Mouse (Mus musculus) ES-E14 (cell line): ENCODE results near the gene Rnf216. TPM values are rescaled to one million over a fixed set of nuclear protein-coding genes. Genes with fewer than 3 reads are reported as not detected.

Experiments
- DNase-seq: peaks from one replicate; pipeline ENCODE4 v3.0.0-alpha.2; 2013; ENCODE audit warnings: low read depth, low spot score
- H3K27ac ChIP-seq: 2 replicates; pipeline ENCODE4 v1.5.1; 2012; ENCODE audit warnings: low read depth, mild to moderate bottlenecking, low read length, moderate library complexity, mixed read lengths; ENCODE audit not compliant: poor library complexity, insufficient read depth, severe bottlenecking
- H3K36me3 ChIP-seq: 2 replicates; pipeline ENCODE4 v1.6.1; 2012; ENCODE audit warnings: mild to moderate bottlenecking, low read length, moderate library complexity, mixed read lengths; ENCODE audit not compliant: control insufficient read depth, poor library complexity, insufficient read depth, severe bottlenecking
- H3K4me1 ChIP-seq, 2 experiments: fragments of 150-350 bp in 1 of 2; sonication (generic) in 1 of 2; 2 replicates each; pipeline ENCODE4 v1.6.1; 2012; ENCODE audit warnings: low read length in 2 of 2, mild to moderate bottlenecking in 1 of 2, mixed read lengths in 1 of 2; ENCODE audit not compliant: control insufficient read depth in 2 of 2, insufficient read depth in 2 of 2, poor library complexity in 1 of 2
- H3K4me3 ChIP-seq, 2 experiments: fragments of 150-350 bp in 1 of 2; sonication (generic) in 1 of 2; 2 replicates each; pipeline ENCODE4 v1.5.1; 2012; ENCODE audit warnings: low read length in 2 of 2, low read depth in 1 of 2, mild to moderate bottlenecking in 1 of 2, mixed read lengths in 1 of 2; ENCODE audit not compliant: insufficient read depth in 1 of 2, poor library complexity in 1 of 2, severe bottlenecking in 1 of 2
- H3K9ac ChIP-seq: 2 replicates; pipeline ENCODE4 v1.6.1; 2012; ENCODE audit warnings: low read depth, mild to moderate bottlenecking, low read length, mixed read lengths; ENCODE audit not compliant: poor library complexity, insufficient read depth, severe bottlenecking
- H3K9me3 ChIP-seq: fragments of 150-350 bp; sonication (generic); 2 replicates; pipeline ENCODE4 v1.6.1; 2012; ENCODE audit warnings: low read depth, mild to moderate bottlenecking, low read length; ENCODE audit not compliant: control insufficient read depth, insufficient read depth
- CHD2 ChIP-seq: IDR thresholded peaks from 2 replicates; pipeline ENCODE4 v1.6.1; 2014; ENCODE audit warnings: mild to moderate bottlenecking, low read depth, low read length, inconsistent platforms
- HCFC1 ChIP-seq: IDR thresholded peaks from 2 replicates; pipeline ENCODE4 v1.6.1; 2012; ENCODE audit warnings: low read length, inconsistent platforms, borderline replicate concordance; ENCODE audit not compliant: insufficient read depth
- MAFK ChIP-seq: IDR thresholded peaks from 2 replicates; pipeline ENCODE4 v1.6.1; 2014; ENCODE audit warnings: mild to moderate bottlenecking, low read depth, low read length, inconsistent platforms; ENCODE audit not compliant: insufficient read depth
- ZC3H11A ChIP-seq: IDR thresholded peaks from 2 replicates; pipeline ENCODE4 v1.6.1; 2012; ENCODE audit warnings: low read depth, mild to moderate bottlenecking, inconsistent platforms, low read length, borderline replicate concordance
- ZNF384 ChIP-seq: IDR thresholded peaks from 2 replicates; pipeline ENCODE4 v1.6.1; 2012; ENCODE audit warnings: low read depth, low read length, inconsistent platforms
- in situ Hi-C, 2 experiments: fragments of 600-800 bp; cut with MboI; formaldehyde crosslinking; loops; one replicate each; pipeline ENCODE4 v1.15.1; 2025; ENCODE audit warnings: low sequenced_read_pairs in 2 of 2, inconsistent platforms in 1 of 2; ENCODE audit not compliant: unreplicated experiment in 2 of 2
- total RNA-seq: library from RNA; depleted of rRNA; stranded (reverse); fragments of 300-350 nt; gene quantifications from 2 replicates; pipeline ENCODE4 v1.2.3, GENCODE M21; 2012

The Rnf216 gene
- total RNA-seq, 1 experiment, result 23.8 TPM

DNA sequence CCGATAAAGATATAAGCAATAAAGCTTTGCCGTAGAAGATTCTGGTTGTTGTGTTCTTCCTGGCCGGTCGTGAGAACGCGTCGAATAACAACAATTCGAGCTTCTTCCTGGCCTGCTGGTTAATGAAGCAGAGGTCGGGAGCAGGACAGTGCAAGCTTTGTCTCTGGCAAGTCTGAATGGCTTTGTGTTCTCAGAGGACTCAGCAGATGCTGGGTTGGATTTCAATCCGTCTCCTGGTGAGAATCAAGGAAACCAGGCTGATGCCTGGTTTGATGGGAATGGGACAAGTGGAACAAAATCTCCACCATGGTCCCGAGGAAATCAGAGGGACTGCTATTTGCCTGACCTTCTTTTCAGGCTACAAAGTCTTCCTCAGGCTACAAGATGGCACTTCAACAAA is 103.4 kb downstream of the Rnf216 start:
- H3K36me3 ChIP-seq, result peaks cover 18% of the 10 kb centered on the region
- no peak overlapping the region for H3K4me3 ChIP-seq
- H3K9ac ChIP-seq, result no peak overlapping the region
- no peak overlapping the region for H3K27ac ChIP-seq
- no peak for DNase-seq
- 0 out of 4 replicates have a peak, but pooled peaks cover 0 to 2% of the 10 kb centered on the region in 2 experiments for H3K4me1 ChIP-seq
- H3K9me3 ChIP-seq, result no peaks in the 10 kb centered on the region
- in situ Hi-C loops, result no loop called here
- no peak for TF ChIP-seq ZNF384
- no peak for TF ChIP-seq ZC3H11A
- TF ChIP-seq HCFC1, result no peak
- no peak for TF ChIP-seq MAFK
- TF ChIP-seq CHD2, result no peak

DNA sequence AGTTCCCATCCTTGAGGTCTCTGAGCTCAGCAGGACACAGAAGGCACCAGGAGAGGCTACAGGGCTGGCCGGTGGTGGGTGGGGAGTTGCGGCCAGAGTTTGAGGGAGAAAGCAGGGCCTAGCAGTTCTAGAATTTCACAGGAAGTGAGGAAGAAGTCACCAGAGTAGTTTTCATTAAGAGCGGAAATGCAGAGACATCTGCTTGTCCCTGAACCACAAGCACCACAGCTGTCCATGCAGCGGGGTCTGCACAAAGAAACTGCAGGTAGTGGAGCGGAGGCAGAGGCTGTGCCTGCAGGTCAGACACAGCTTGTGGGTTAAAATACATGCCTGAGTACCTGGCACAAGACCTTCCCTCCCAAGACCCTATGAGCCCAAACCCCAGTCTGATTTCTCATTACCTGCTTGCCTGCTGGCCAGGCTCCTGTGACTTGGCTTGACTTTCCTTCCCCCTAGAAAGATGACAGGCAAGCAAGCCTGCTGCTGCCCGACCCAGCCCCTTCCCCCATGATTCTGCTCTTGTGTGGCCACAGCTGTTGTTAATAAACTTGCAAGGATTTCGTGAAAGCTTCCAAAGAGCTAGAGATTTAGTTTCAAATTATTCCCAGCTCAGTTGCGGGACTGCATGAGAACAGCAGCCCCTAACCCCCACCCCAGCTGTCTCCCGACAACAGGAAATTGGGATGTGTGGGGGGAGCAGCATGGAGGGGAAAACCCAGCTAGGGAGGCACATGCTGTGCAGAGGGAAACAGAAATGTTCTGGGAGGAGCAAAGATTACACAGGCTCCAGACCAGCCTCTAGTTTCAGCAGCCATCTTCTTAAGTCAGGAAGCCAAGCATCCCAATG is 111.9 kb downstream of the Rnf216 start:
- no peaks in the 10 kb centered on the region for H3K9me3 ChIP-seq
- no peak overlapping the region for H3K27ac ChIP-seq
- DNase-seq, result no peak
- H3K36me3 ChIP-seq, result peaks cover 10% of the 10 kb centered on the region
- in situ Hi-C loops, result no loop called here
- H3K4me3 ChIP-seq, result no peak overlapping the region
- no peak overlapping the region for H3K9ac ChIP-seq
- TF ChIP-seq MAFK, result no peak
- TF ChIP-seq ZNF384, result no peak
- no peak for TF ChIP-seq ZC3H11A
- no peak for TF ChIP-seq CHD2
- H3K4me1 ChIP-seq, result peaks cover 2 to 10% of the 10 kb centered on the region in 2 experiments; a peak in 3 of 4 replicates

DNA sequence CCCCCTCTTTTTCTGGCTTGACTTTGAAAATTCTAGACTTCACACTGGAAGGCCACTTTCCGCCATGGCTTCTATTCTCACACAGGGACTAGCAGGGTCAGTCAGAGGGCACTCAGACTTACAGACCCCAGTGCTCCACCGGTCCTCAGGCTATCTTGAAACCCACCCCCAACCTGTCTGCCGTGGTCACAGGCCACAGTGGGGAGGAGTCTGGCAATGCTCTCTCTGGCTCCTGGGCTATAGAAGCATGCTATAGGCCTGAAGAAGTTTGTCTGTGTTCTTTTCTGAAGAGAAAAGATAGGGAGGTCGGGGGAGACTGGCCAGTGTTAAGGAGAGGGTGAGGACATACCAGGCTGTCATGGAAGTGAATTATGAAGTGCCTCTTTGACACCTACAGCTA is 112.7 kb downstream of the Rnf216 start:
- H3K27ac ChIP-seq, result no peak overlapping the region; the same call in 1 of the 2 replicates
- TF ChIP-seq ZC3H11A, result no peak
- TF ChIP-seq MAFK, result no peak
- no peak for TF ChIP-seq HCFC1
- TF ChIP-seq CHD2, result no peak
- TF ChIP-seq ZNF384, result no peak
- H3K36me3 ChIP-seq, result peaks cover 10% of the 10 kb centered on the region
- DNase-seq, result no peak
- peaks cover 2 to 10% of the 10 kb centered on the region in 2 experiments; a peak in 3 of 4 replicates for H3K4me1 ChIP-seq
- H3K9me3 ChIP-seq, result no peaks in the 10 kb centered on the region
- no peak overlapping the region for H3K9ac ChIP-seq
- H3K4me3 ChIP-seq, result no peak overlapping the region
- in situ Hi-C loops, result no loop called here

DNA sequence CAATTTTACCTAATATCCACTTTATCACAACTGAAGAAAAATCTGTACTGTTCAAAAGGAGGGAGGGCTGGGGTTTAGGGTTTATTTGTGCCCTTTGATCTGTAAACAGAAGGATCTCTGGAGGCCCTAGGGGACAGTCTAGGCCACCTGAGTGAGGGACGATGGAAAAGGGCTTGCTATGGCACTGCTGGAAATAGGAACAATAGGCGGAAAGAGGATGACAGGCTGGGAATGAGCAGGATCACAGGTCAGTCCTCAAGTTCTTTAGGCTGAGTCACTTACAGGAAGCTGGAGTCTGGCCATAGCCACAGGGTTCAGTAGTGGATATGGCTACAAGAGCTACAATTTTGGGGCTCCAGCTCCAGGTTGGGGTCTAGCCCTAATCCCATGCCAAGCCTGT is 114.6 kb downstream of the Rnf216 start:
- no peak overlapping the region for H3K27ac ChIP-seq
- H3K4me1 ChIP-seq, result peaks cover 2 to 15% of the 10 kb centered on the region in 2 experiments; a peak in 3 of 4 replicates
- H3K4me3 ChIP-seq, result no peak overlapping the region
- in situ Hi-C loops, result no loop called here
- peaks cover 8% of the 10 kb centered on the region; the same call in 1 of the 2 replicates for H3K36me3 ChIP-seq
- TF ChIP-seq ZNF384 (no peak), CHD2 (no peak), HCFC1 (no peak), MAFK (no peak), ZC3H11A (no peak)
- H3K9me3 ChIP-seq, result no peaks in the 10 kb centered on the region
- no peak for DNase-seq
- H3K9ac ChIP-seq, result no peak overlapping the region
